Mouse (Mus musculus) effector memory CD4-positive, alpha-beta T cell, adult 7 months (primary cell): Measurements from ENCODE around the gene Gm12117. TPM values are rescaled to one million over a fixed set of nuclear protein-coding genes. Genes with fewer than 3 reads are reported as not detected.

Source experiments
- polyA plus RNA-seq: library from polyadenylated mRNA; unstranded; fragments of 100-300 nt; shearing (Covaris generic); gene quantifications from one replicate; pipeline ENCODE4 v1.2.1, GENCODE M21; 2017

The Gm12117 gene
- not detected for polyA plus RNA-seq

DNA sequence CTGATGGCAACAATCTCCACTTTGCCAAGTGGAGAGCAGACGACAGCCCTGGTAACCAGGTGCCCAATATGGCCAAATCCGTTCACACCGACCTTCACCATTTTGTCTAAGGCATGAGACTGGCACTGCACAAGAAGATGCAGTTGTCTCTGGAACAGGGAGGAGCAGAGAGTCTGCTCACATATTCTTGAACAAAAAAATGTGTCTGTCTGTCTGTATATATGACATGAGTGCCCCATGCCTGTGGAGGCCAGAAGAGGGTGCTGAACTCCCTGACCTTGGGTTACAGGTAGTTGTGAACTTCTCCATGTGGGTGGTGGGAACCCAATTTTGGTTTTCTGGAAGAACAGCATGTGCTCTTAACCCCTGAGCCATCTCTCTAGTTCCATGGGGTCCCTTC lies at the start of gene Gm12117:
Gene Gm12117 (minus strand): TSS at position 101 of the 400 bp plus-strand sequence.

Other genes with a start within 250 kb of the Gm12117 start
- gene Fgf18, start 129.3 kb downstream of the Gm12117 start, polyA plus RNA-seq = 1.7 TPM
- 593 TPM for gene Npm1, start 113.5 kb downstream of the Gm12117 start, polyA plus RNA-seq
- gene Tlx3, start 73.1 kb downstream of the Gm12117 start, polyA plus RNA-seq = not detected
- 0.65 TPM for gene Ranbp17, start 237.0 kb upstream of the Gm12117 start, polyA plus RNA-seq